Mouse (Mus musculus) adrenal gland, adult 2 months (tissue): ENCODE measurements around the gene Tns1. TPM values are rescaled to one million over a fixed set of nuclear protein-coding genes. Genes with fewer than 3 reads are reported as not detected.
"Not testable (repeated sequence)": the region's sequence is repeated elsewhere in the genome, so short reads cannot be mapped to it uniquely, and the experiment has no call there.

Source experiments
- DNase-seq: peaks from one replicate; pipeline ENCODE4 v3.0.0; 2021
- polyA plus RNA-seq: library from polyadenylated mRNA; depleted of rRNA; stranded (reverse); fragments of >200 nt; gene quantifications from 2 replicates; pipeline ENCODE4 v1.2.3, GENCODE M21; 2012
- total RNA-seq, 2 experiments: library from RNA; stranded (reverse); gene quantifications; 2 replicates each; pipeline ENCODE4 v1.2.3; 2021

The Tns1 gene
- total and polyA plus RNA-seq, 3 experiments: 424 to 701 (median 432) TPM

GRCm38 (mm10) chr1:73913071-73914005 lies 210.9 kb downstream of the Tns1 start:
- peak; percentile 16 for DNase-seq

- DNase-seq: peak; percentile 10
Measured at GRCm38 (mm10) chr1:73912466-73912865, 211.8 kb downstream of the Tns1 start.

- DNase-seq: peak; percentile 1
Measured at GRCm38 (mm10) chr1:73911981-73912380, 212.3 kb downstream of the Tns1 start.

- peak; percentile 5 for DNase-seq
Measured at GRCm38 (mm10) chr1:73910701-73911100, 213.5 kb downstream of the Tns1 start.

- DNase-seq: peak; percentile 3
Measured at GRCm38 (mm10) chr1:73910111-73910510, 214.1 kb downstream of the Tns1 start.

GRCm38 (mm10) chr1:73909191-73909983 lies 214.9 kb downstream of the Tns1 start:
- DNase-seq: peak; percentile 19

- peak; percentile 68 for DNase-seq
Measured at GRCm38 (mm10) chr1:73908081-73908960, 215.9 kb downstream of the Tns1 start.

- peak; percentile 1 for DNase-seq
Measured at GRCm38 (mm10) chr1:73907166-73907565, 217.1 kb downstream of the Tns1 start.

- peak; percentile 25 for DNase-seq
Measured at GRCm38 (mm10) chr1:73906376-73906775, 217.9 kb downstream of the Tns1 start.

- DNase-seq: peak; percentile 66
Measured at GRCm38 (mm10) chr1:73905811-73906190, 218.4 kb downstream of the Tns1 start.

- DNase-seq: peak; percentile 76
Measured at GRCm38 (mm10) chr1:73905111-73905810, 219.0 kb downstream of the Tns1 start.

GRCm38 (mm10) chr1:73904641-73905040 lies 219.6 kb downstream of the Tns1 start:
- DNase-seq: peak; percentile 23

- DNase-seq: no peak
Measured at GRCm38 (mm10) chr1:73903035-73903434, 221.2 kb downstream of the Tns1 start.

GRCm38 (mm10) chr1:73902171-73902991 lies 221.9 kb downstream of the Tns1 start:
- DNase-seq: peak; percentile 73

GRCm38 (mm10) chr1:73901496-73901899 lies 222.8 kb downstream of the Tns1 start:
- peak; percentile 78 for DNase-seq

GRCm38 (mm10) chr1:73895451-73895850 lies 228.8 kb downstream of the Tns1 start:
- DNase-seq: not testable (repeated sequence)

- no peak for DNase-seq
Measured at GRCm38 (mm10) chr1:73880731-73881130, 243.5 kb downstream of the Tns1 start.

GRCm38 (mm10) chr1:73875676-73876218 lies 248.5 kb downstream of the Tns1 start:
- no peak for DNase-seq

GRCm38 (mm10) chr1:73864314-73864713 lies 259.9 kb downstream of the Tns1 start:
- no peak for DNase-seq

GRCm38 (mm10) chr1:73863074-73863431 lies 261.2 kb downstream of the Tns1 start:
- DNase-seq: no peak
